Mouse (Mus musculus): Measurements from ENCODE around the gene Traf1. TPM values are rescaled to one million over a fixed set of nuclear protein-coding genes. Genes with fewer than 3 reads are reported as not detected.

Traf1 gene
- polyA plus RNA-seq, 1 experiment from 2014 or later, result 3.3 TPM

- 94% methylated on average over 11 of the region's 11 CpGs for WGBS (ENCODE audit: missing documents)
- H3K4me3 ChIP-seq (ENCODE audit: inconsistent target), result no peak overlapping the region
- no peak overlapping the region for H3K27ac ChIP-seq
- H3K79me2 ChIP-seq (ENCODE audit: inconsistent target), result no peaks in the 10 kb centered on the region
- no peaks in the 10 kb centered on the region for H3K36me3 ChIP-seq (ENCODE audit: inconsistent target)
Observed at GRCm38 (mm10) chr2:34941061-34941675, 20.4 kb downstream of the Traf1 start.

- H3K36me3 ChIP-seq (ENCODE audit: inconsistent target), result no peaks in the 10 kb centered on the region
- H3K27ac ChIP-seq, result no peak overlapping the region
- H3K79me2 ChIP-seq (ENCODE audit: inconsistent target), result no peaks in the 10 kb centered on the region
- no peak overlapping the region for H3K4me3 ChIP-seq (ENCODE audit: inconsistent target)
- 96% methylated on average over 5 of the region's 5 CpGs for WGBS (ENCODE audit: missing documents)
Observed at GRCm38 (mm10) chr2:34940246-34940645, 21.3 kb downstream of the Traf1 start.

GRCm38 (mm10) chr2:34938269-34939208 is 23.0 kb downstream of the Traf1 start:
- Histone ChIP-seq H3K36me3 (ENCODE audit: inconsistent target) (no peaks in the 10 kb centered on the region), H3K4me3 (ENCODE audit: inconsistent target) (no peak overlapping the region), H3K27ac (no peak overlapping the region), H3K79me2 (ENCODE audit: inconsistent target) (no peaks in the 10 kb centered on the region)
- 6% methylated on average over 8 of the region's 8 CpGs for WGBS (ENCODE audit: missing documents)

GRCm38 (mm10) chr2:34937460-34937859 is 24.1 kb downstream of the Traf1 start:
- H3K79me2 ChIP-seq (ENCODE audit: inconsistent target), result no peaks in the 10 kb centered on the region
- no peaks in the 10 kb centered on the region for H3K36me3 ChIP-seq (ENCODE audit: inconsistent target)
- no peak overlapping the region for H3K27ac ChIP-seq
- no peak overlapping the region for H3K4me3 ChIP-seq (ENCODE audit: inconsistent target)
- 49% methylated on average over 5 of the region's 5 CpGs for WGBS (ENCODE audit: missing documents)

GRCm38 (mm10) chr2:34927320-34927719 is 34.3 kb downstream of the Traf1 start:
- no peak overlapping the region for H3K27ac ChIP-seq

GRCm38 (mm10) chr2:34922729-34923128 is 38.8 kb downstream of the Traf1 start:
- WGBS (ENCODE audit: missing documents), result 50% methylated on average over 2 of the region's 2 CpGs
- Histone ChIP-seq H3K4me3 (ENCODE audit: inconsistent target) (no peak overlapping the region), H3K36me3 (ENCODE audit: inconsistent target) (no peaks in the 10 kb centered on the region), H3K27ac (no peak overlapping the region), H3K79me2 (ENCODE audit: inconsistent target) (no peaks in the 10 kb centered on the region)

More at GRCm38 (mm10) chr2:34927320-34927719, 34.3 kb downstream of the Traf1 start:
- H3K4me3 ChIP-seq (ENCODE audit: inconsistent target), result no peak overlapping the region
- H3K79me2 ChIP-seq (ENCODE audit: inconsistent target), result no peaks in the 10 kb centered on the region
- 80% methylated on average over 5 of the region's 5 CpGs for WGBS (ENCODE audit: missing documents)
- H3K36me3 ChIP-seq (ENCODE audit: inconsistent target), result no peaks in the 10 kb centered on the region

GRCm38 (mm10) chr2:34920144-34920543 is 41.4 kb downstream of the Traf1 start:
- Histone ChIP-seq H3K27ac (no peak overlapping the region), H3K79me2 (ENCODE audit: inconsistent target) (no peaks in the 10 kb centered on the region), H3K4me3 (ENCODE audit: inconsistent target) (no peak overlapping the region), H3K36me3 (ENCODE audit: inconsistent target) (no peaks in the 10 kb centered on the region)
- WGBS (ENCODE audit: missing documents), result 32% methylated on average over 2 of the region's 2 CpGs

GRCm38 (mm10) chr2:34915103-34915502 is 46.5 kb downstream of the Traf1 start:
- no peaks in the 10 kb centered on the region for H3K79me2 ChIP-seq (ENCODE audit: inconsistent target)
- no peak overlapping the region for H3K4me3 ChIP-seq (ENCODE audit: inconsistent target)
- no peaks in the 10 kb centered on the region for H3K36me3 ChIP-seq (ENCODE audit: inconsistent target)
- 91% methylated on average over 2 of the region's 2 CpGs for WGBS (ENCODE audit: missing documents)
- H3K27ac ChIP-seq, result no peak overlapping the region

GRCm38 (mm10) chr2:34914823-34915082 is 46.8 kb downstream of the Traf1 start:
- no peak overlapping the region; the same call in 1 of the 2 replicates for H3K4me3 ChIP-seq (ENCODE audit: inconsistent target)
- H3K27ac ChIP-seq, result no peak overlapping the region
- no peaks in the 10 kb centered on the region for H3K79me2 ChIP-seq (ENCODE audit: inconsistent target)
- H3K36me3 ChIP-seq (ENCODE audit: inconsistent target), result no peaks in the 10 kb centered on the region
- 59% methylated on average over 2 of the region's 2 CpGs for WGBS (ENCODE audit: missing documents)

GRCm38 (mm10) chr2:34914069-34914822 is 47.3 kb downstream of the Traf1 start:
- 5% methylated on average over 42 of the region's 50 CpGs for WGBS (ENCODE audit: missing documents)
- H3K27ac ChIP-seq, result 0 out of 2 replicates have a peak overlapping the region, but pooled peaks have one; percentile 15
- H3K79me2 ChIP-seq (ENCODE audit: inconsistent target), result no peaks in the 10 kb centered on the region
- peak overlapping the region; percentile 17; the same call in 1 of the 2 replicates for H3K4me3 ChIP-seq (ENCODE audit: inconsistent target)
- no peaks in the 10 kb centered on the region for H3K36me3 ChIP-seq (ENCODE audit: inconsistent target)

GRCm38 (mm10) chr2:34913218-34914068 is 48.1 kb downstream of the Traf1 start, which contains the start of gene Phf19:
Phf19 (minus strand) TSS chr2:34914026.
- under 1% methylated on average over 53 of the region's 64 CpGs for WGBS (ENCODE audit: missing documents)
- peak within 1 kb of the TSS; percentile 82 for H3K27ac ChIP-seq
- H3K79me2 ChIP-seq (ENCODE audit: inconsistent target), result no peaks in the 10 kb centered on the region
- peak within 1 kb of the TSS; percentile 78 for H3K4me3 ChIP-seq (ENCODE audit: inconsistent target)
- no peaks in the 10 kb centered on the region for H3K36me3 ChIP-seq (ENCODE audit: inconsistent target)

GRCm38 (mm10) chr2:34912613-34913012 is 49.0 kb downstream of the Traf1 start:
- no peaks in the 10 kb centered on the region for H3K36me3 ChIP-seq (ENCODE audit: inconsistent target)
- no peaks in the 10 kb centered on the region for H3K79me2 ChIP-seq (ENCODE audit: inconsistent target)
- 70% methylated on average over 7 of the region's 7 CpGs for WGBS (ENCODE audit: missing documents)
- H3K27ac ChIP-seq, result peak overlapping the region; percentile 31; the same call in 1 of the 2 replicates
- peak overlapping the region; percentile 78 for H3K4me3 ChIP-seq (ENCODE audit: inconsistent target)

GRCm38 (mm10) chr2:34911871-34912270 is 49.7 kb downstream of the Traf1 start:
- Histone ChIP-seq H3K79me2 (ENCODE audit: inconsistent target) (no peaks in the 10 kb centered on the region), H3K27ac (no peak overlapping the region), H3K36me3 (ENCODE audit: inconsistent target) (no peaks in the 10 kb centered on the region), H3K4me3 (ENCODE audit: inconsistent target) (no peak overlapping the region)
- 92% methylated on average over 5 of the region's 5 CpGs for WGBS (ENCODE audit: missing documents)

- no peaks in the 10 kb centered on the region for H3K36me3 ChIP-seq (ENCODE audit: inconsistent target)
- no peak overlapping the region for H3K27ac ChIP-seq
- H3K79me2 ChIP-seq (ENCODE audit: inconsistent target), result no peaks in the 10 kb centered on the region
- 98% methylated on average over 4 of the region's 4 CpGs for WGBS (ENCODE audit: missing documents)
- H3K4me3 ChIP-seq (ENCODE audit: inconsistent target), result no peak overlapping the region
Observed at GRCm38 (mm10) chr2:34909719-34910118, 51.9 kb downstream of the Traf1 start.
